Mouse (Mus musculus) embryonic facial prominence, embryonic 12.5 days (tissue): ENCODE data around the gene Igf2bp3. TPM values are rescaled to one million over a fixed set of nuclear protein-coding genes. Genes with fewer than 3 reads are reported as not detected.

Experiments
- ATAC-seq: fragments of 200-750 bp; cut with Nextera tagmentation; 2 replicates; pipeline ENCODE4 v1.8.0; 2017; ENCODE audit not compliant: insufficient number of reproducible peaks, insufficient read depth, low FRiP score, low TSS enrichment
- H3K27ac ChIP-seq: fragments of 300-500 bp; sonication (generic); 2 replicates; pipeline ENCODE4 v1.5.1; 2016; ENCODE audit warnings: mild to moderate bottlenecking
- H3K27me3 ChIP-seq: fragments of 300-500 bp; sonication (generic); 2 replicates; pipeline ENCODE4 v1.6.1; 2016; ENCODE audit warnings: mild to moderate bottlenecking, moderate library complexity
- H3K36me3 ChIP-seq: fragments of 300-500 bp; sonication (generic); 2 replicates; pipeline ENCODE4 v1.6.1; 2016; ENCODE audit warnings: mild to moderate bottlenecking
- H3K4me1 ChIP-seq: fragments of 300-500 bp; sonication (generic); 2 replicates; pipeline ENCODE4 v1.6.1; 2016
- H3K4me2 ChIP-seq: fragments of 300-500 bp; sonication (generic); replicated peaks from 2 replicates; pipeline ENCODE4 v1.6.1; 2016; ENCODE audit warnings: mild to moderate bottlenecking, moderate library complexity
- H3K4me3 ChIP-seq: fragments of 300-500 bp; sonication (generic); 2 replicates; pipeline ENCODE4 v1.5.1; 2016; ENCODE audit warnings: mild to moderate bottlenecking
- H3K9ac ChIP-seq: fragments of 300-500 bp; sonication (generic); 2 replicates; pipeline ENCODE4 v1.6.1; 2016; ENCODE audit warnings: mild to moderate bottlenecking, moderate library complexity
- H3K9me3 ChIP-seq: fragments of 300-500 bp; sonication (generic); 2 replicates; pipeline ENCODE4 v1.6.1; 2016; ENCODE audit warnings: mild to moderate bottlenecking, moderate library complexity
- WGBS: fragments of 180-500 bp; shearing (Covaris S2); methylation state at CpG from one replicate; pipeline ENCODE4 v1.1.7; 2016; 5-methylcytosine and 5-hydroxymethylcytosine counted together
- polyA plus RNA-seq: library from polyadenylated mRNA; unstranded; fragments of >200 nt; fragmentation: Nextera tagmentation; extraction: Ambion mirVana; gene quantifications from 2 replicates; pipeline ENCODE4 v1.2.1, GENCODE M21; 2016

The Igf2bp3 gene
- polyA plus RNA-seq, 1 experiment from 2014 or later: 109 TPM

DNA sequence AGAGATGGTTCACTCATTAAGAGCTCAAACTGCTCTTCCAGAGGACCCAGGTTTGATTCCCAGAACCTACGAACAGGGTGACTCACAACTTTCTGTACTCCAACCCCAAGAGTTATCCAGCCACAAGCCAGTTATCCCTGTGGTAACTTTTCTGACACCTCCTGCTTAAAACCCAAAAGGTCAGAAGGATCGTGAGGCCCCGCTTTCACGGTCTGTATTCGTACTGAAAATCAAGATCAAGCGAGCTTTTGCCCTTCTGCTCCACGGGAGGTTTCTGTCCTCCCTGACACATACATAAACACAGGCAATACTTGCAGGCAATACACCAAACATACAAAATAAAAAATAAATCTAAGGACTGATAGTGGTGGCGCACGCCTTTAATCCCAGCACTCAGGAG lies 21.6 kb upstream of the Igf2bp3 start:
- 61% methylated on average over 9 of the region's 9 CpGs for WGBS
- H3K4me3 ChIP-seq: no peak overlapping the region
- ATAC-seq: peak; percentile 99
- H3K27me3 ChIP-seq: no peaks in the 10 kb centered on the region
- H3K9ac ChIP-seq: no peak overlapping the region
- no peaks in the 10 kb centered on the region for H3K4me1 ChIP-seq
- H3K27ac ChIP-seq: no peak overlapping the region
- no peaks in the 10 kb centered on the region for H3K9me3 ChIP-seq
- H3K4me2 ChIP-seq: no peak overlapping the region
- H3K36me3 ChIP-seq: no peaks in the 10 kb centered on the region

DNA sequence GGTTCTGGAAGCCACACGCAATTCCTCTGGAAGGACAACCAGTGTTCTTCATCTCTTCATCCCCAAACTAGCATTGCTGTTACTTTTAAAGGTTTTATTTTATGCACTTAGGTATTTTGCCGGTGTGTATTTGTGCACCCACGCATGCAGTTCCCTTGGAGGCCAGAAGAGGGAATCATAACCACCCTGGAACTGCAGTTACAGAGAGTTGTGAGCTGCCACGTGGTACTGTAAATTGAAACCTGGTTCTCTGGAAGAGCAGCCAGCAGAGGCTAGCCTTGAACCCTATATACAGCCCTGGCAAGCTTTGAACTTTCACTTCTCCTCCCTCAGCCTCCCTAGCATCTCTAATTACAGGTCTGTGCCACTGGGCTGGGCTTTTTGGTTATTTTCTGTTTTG lies 18.6 kb upstream of the Igf2bp3 start:
- Histone ChIP-seq H3K36me3 (no peaks in the 10 kb centered on the region), H3K9ac (no peak overlapping the region), H3K27me3 (no peaks in the 10 kb centered on the region), H3K9me3 (no peaks in the 10 kb centered on the region), H3K4me3 (no peak overlapping the region), H3K4me2 (no peak overlapping the region), H3K4me1 (no peaks in the 10 kb centered on the region), H3K27ac (no peak overlapping the region)
- 59% methylated on average over 4 of the region's 4 CpGs for WGBS
- ATAC-seq: no peak

DNA sequence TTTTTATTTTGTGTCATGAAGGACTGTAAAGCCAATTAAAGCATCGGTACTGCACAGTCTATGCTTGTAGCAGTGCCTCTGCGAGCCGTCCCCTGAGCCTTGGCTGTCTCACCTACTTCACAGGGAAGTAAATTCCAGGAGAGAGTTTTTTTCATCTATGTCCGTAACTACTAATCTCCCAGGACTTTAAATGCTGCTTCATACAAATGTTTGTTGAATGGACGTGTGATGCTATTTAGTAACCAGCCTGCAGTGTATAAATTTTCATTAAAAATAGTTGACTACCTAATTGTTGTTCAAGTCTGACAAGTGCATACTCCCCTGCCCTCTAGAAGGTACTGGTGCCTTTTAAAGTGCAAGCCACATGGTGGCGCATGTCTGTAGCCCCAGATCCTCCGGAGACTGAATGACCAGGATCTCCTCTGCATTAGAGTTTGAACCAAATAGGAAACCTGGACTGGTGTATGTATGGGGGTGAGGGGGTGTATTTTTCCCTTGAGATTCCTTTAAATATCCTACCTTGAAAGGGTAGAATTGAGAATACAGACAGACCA lies 13.4 kb upstream of the Igf2bp3 start:
- H3K9me3 ChIP-seq: no peaks in the 10 kb centered on the region
- H3K4me2 ChIP-seq: no peak overlapping the region
- no peaks in the 10 kb centered on the region for H3K27me3 ChIP-seq
- no peak overlapping the region for H3K27ac ChIP-seq
- ATAC-seq: no peak
- no peak overlapping the region for H3K4me3 ChIP-seq
- H3K9ac ChIP-seq: no peak overlapping the region
- WGBS: 16% methylated on average over 7 of the region's 7 CpGs
- H3K36me3 ChIP-seq: no peaks in the 10 kb centered on the region
- no peaks in the 10 kb centered on the region for H3K4me1 ChIP-seq

DNA sequence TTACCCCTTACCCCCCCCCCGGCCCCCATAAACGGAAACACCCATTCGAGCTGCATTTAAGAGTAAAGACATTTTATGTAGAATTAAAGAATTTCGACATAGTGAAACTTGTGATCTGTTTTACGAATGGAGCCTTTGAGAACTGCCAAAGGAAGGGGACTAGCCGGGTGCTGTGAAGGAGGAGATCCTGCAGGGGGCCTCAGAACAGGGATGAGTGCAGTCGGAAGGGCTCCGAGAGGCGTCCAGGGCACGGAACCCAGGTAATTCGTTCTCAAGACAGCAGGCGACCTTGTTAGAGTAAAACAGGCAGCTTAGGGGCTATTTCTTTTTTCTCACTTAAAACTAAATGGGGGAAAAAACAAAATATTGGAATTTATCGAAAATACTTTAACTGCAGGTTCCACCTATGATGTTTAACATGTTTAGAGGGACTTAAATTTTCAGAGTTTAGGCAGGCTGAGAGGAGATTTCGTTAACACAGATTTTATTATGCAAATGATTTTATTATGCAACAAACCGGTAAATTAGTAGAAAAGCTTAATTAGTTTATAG lies 12.5 kb upstream of the Igf2bp3 start:
- WGBS: 7% methylated on average over 15 of the region's 15 CpGs
- no peak for ATAC-seq
- H3K9ac ChIP-seq: no peak overlapping the region
- no peaks in the 10 kb centered on the region for H3K36me3 ChIP-seq
- no peaks in the 10 kb centered on the region for H3K9me3 ChIP-seq
- no peaks in the 10 kb centered on the region for H3K4me1 ChIP-seq
- no peak overlapping the region for H3K27ac ChIP-seq
- H3K27me3 ChIP-seq: no peaks in the 10 kb centered on the region
- H3K4me2 ChIP-seq: peak overlapping the region; percentile 32
- H3K4me3 ChIP-seq: no peak overlapping the region

DNA sequence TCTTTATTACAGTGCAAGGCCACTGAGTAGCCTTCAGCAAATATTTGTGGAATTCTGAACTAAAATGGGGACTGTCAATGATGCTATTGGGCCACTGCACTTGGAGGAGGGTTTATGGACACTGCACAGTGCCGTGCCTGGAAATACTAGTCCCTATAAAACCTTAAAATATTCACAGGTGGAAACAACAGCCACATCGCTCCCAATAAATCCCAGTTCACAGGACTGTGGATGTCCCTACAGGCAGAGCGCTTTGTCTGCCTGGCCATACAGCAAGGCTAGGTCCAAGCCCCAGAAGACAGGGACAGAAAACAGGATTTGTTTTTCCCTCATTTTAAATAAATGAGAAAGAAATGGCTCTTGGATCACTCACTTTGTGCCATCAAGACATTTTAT lies 11.0 kb upstream of the Igf2bp3 start:
- Histone ChIP-seq H3K4me1 (peaks cover 3% of the 10 kb centered on the region; the same call in 1 of the 2 replicates), H3K27me3 (no peaks in the 10 kb centered on the region), H3K9ac (no peak overlapping the region), H3K4me2 (no peak overlapping the region), H3K36me3 (no peaks in the 10 kb centered on the region), H3K27ac (no peak overlapping the region), H3K9me3 (no peaks in the 10 kb centered on the region), H3K4me3 (no peak overlapping the region)
- ATAC-seq: no peak
- WGBS: 85% methylated on average over 3 of the region's 3 CpGs

DNA sequence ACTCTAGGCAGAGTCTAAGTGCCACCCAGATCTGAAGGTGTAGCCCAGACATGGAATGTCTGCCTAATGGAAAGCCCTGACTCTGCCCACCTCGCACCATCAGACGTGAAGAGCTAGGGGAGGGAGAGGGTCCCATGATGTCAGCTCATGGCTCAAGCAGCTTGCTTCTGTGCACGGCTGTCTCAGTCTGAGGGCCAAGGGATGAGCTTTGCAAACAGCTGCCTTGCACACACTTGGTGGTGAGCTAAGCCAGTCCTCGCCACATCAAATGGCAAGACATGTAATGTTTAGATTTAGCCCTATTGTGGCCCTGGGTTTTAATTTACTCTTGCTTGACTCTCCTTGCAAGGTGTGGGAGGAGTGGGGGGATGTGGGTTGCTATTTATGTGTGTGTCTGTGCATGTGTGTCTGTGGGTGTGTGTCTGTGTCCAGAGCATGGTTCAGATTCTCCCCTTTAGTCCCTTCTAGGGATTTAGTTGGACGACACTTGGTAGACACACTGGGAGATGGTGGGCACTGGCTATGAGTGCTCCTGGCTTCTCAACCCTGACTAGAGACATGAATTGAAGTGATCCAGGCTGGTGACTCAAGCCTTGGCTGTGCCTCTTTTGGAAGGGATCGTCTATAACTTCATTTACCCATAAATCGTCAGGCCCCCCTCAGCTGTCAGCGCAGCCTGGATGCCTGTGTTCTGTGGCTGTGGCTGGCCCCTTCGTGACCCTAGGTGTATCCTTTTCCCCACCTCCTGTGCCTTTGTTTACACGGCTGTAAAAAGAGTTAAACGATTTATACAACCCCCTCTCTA lies 10.4 kb upstream of the Igf2bp3 start:
- no peak overlapping the region for H3K27ac ChIP-seq
- H3K36me3 ChIP-seq: no peaks in the 10 kb centered on the region
- WGBS: 71% methylated on average over 11 of the region's 11 CpGs
- H3K27me3 ChIP-seq: no peaks in the 10 kb centered on the region
- ATAC-seq: no peak
- no peaks in the 10 kb centered on the region for H3K9me3 ChIP-seq
- no peak overlapping the region for H3K4me3 ChIP-seq
- no peak overlapping the region for H3K4me2 ChIP-seq
- H3K4me1 ChIP-seq: peaks cover 5% of the 10 kb centered on the region
- no peak overlapping the region for H3K9ac ChIP-seq

DNA sequence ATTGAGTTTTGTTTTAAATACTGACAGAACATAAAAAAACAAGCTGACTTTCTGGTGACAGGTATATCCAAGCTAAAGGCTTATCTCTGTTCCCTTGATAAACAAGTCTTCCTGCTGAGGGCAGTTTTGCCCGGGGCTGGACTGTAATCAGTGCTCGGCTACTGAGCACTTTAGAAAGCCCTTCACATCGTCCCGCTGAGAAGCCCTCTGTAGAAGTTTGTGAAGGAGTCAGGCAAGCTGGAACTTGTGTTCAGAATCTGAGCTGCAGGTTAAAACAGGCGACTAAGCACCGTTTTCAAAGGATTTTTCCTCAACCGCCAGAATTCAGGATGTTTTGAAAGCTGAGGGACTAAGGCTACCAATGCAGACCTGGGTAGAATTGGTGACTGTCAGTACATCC lies 7.1 kb upstream of the Igf2bp3 start:
- no peak overlapping the region for H3K9ac ChIP-seq
- H3K9me3 ChIP-seq: no peaks in the 10 kb centered on the region
- 2% methylated on average over 7 of the region's 7 CpGs for WGBS
- no peak overlapping the region for H3K4me3 ChIP-seq
- no peak overlapping the region for H3K4me2 ChIP-seq
- H3K27me3 ChIP-seq: no peaks in the 10 kb centered on the region
- H3K4me1 ChIP-seq: peaks cover 8% of the 10 kb centered on the region
- no peak overlapping the region for H3K27ac ChIP-seq
- no peak for ATAC-seq
- no peaks in the 10 kb centered on the region for H3K36me3 ChIP-seq

DNA sequence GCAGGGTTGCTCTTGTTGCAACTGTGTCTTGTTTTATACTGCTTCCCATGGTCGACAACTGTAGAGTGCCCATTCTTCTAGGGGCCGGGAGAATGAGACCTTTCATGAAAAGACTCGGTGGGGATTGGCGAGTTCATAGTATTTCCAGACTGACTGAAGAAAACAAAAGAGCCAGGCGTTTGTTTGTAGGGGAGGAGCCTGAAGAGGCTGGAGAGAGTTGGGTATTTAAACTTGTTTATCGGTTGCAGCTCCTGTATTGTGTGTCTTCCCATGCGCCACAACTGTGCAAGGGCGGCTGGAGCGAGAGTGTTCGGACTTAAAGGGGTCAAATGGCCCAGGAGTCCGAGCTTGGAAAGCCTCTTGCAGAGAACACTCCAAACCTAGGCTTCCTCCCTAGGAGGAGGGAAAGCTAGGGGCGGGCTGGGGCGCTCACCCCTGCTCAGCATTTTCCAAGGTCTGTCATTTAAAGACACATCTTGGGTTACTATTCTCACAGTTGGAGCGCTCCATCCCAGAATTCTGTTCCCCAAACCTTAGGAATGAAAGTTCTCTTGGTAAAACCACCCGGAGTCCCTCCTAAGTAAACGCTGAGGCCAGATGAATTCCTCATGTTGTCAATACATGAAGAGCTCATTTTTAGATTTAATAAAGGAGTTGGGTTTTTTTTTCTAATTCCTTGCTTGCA lies 5.3 kb upstream of the Igf2bp3 start:
- H3K9ac ChIP-seq: peak overlapping the region; percentile 45; the same call in 1 of the 2 replicates
- H3K36me3 ChIP-seq: no peaks in the 10 kb centered on the region
- peak overlapping the region; percentile 50 for H3K4me2 ChIP-seq
- H3K9me3 ChIP-seq: no peaks in the 10 kb centered on the region
- H3K4me1 ChIP-seq: peaks cover 8% of the 10 kb centered on the region
- H3K27ac ChIP-seq: peak overlapping the region; percentile 63; the same call in 1 of the 2 replicates
- H3K4me3 ChIP-seq: peak overlapping the region; percentile 20
- 1% methylated on average over 16 of the region's 16 CpGs for WGBS
- no peaks in the 10 kb centered on the region for H3K27me3 ChIP-seq
- ATAC-seq: no peak

DNA sequence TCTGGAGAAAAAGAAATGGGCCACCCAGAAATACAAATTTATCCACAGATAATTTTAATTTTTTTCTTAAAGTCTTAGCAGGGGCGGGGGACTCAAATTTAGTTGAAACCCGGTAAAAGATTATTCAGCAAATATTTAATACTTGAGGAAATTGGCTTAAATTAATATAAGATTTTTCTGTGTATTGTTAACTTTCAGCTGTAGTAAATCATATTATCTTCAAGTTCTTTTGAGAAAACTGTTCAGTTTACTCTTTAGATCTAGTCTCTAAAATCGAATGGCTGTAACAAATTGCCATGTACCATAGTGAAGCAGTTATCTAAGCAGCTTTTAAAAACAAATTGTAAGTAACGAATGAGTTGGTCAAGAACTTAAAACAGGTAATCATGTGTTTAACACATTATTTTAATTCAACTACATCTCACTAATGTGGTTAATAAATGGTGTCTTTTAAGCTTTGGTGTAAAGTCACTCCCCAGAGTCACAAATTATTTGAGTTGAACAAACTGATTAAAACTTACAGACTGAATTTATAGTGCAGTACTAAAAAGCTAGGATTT lies 4.3 kb upstream of the Igf2bp3 start:
- H3K9me3 ChIP-seq: no peaks in the 10 kb centered on the region
- H3K36me3 ChIP-seq: no peaks in the 10 kb centered on the region
- H3K4me3 ChIP-seq: no peak overlapping the region
- WGBS: 8% methylated on average over 4 of the region's 4 CpGs
- H3K27me3 ChIP-seq: no peaks in the 10 kb centered on the region
- peaks cover 8% of the 10 kb centered on the region for H3K4me1 ChIP-seq
- H3K9ac ChIP-seq: no peak overlapping the region
- no peak for ATAC-seq
- H3K27ac ChIP-seq: no peak overlapping the region
- H3K4me2 ChIP-seq: no peak overlapping the region

DNA sequence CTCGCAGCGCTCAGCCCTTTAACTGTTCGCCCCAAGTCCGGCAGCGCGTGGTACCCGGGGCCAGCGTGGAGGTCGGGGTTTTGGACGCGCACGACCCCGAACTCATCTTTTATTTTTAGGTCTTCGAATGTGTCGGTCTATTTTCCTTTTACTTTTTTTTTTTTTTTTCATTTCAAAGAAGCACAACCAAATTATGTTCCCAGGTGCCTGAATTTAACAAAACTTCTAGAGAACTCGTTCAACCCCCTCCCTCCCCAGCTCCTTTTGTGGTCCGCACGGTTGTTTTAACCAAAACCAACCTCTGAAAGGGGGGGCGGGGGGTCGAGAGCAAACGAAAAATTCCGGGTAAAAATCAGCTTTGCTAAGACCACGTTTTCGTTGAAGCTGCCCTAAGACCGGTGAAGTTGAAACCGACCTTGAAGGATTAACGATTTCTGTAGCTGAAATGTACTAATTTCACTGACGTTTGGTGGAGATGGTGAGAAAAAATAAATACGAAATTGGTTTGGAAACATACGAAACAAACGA lies 3.6 kb upstream of the Igf2bp3 start:
- under 1% methylated on average over 31 of the region's 31 CpGs for WGBS
- H3K27me3 ChIP-seq: no peaks in the 10 kb centered on the region

DNA sequence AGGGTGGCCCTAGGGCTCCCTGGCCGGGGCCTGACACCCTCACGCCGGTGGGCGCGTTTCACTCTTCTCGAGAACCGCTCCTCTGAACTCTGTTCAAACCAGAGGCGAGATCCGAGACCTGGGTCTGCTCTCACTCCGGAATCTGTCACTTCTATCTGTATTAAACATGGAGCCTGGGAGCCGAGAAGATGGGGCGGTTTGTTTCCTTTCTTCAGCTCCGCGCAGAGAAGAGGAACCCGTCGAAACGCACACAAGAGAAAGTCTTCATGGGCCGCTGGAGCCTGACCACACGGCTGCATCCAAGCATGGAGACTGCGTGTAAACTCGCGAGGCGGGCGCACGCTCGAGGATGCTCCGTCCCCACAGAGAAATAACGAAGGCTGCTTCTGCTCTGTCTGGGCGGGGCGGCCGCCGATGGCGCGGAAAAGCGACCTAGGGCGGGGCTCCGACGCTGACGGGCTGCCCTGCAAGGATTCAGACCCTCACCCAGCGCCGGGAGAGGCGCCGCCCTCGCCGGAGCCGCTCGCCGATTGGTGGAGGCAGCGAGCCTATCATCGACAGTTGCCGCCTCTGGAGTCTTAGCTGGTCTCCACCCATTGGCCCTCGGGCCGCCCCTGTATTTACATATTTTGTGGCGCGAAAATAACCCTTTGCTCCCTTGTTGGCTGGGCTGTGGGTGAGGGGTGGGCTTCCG lies 3.0 kb upstream of the Igf2bp3 start:
- Histone ChIP-seq H3K4me2 (peak overlapping the region; percentile 68), H3K27me3 (no peaks in the 10 kb centered on the region), H3K9me3 (no peaks in the 10 kb centered on the region), H3K36me3 (no peaks in the 10 kb centered on the region), H3K4me1 (peaks cover 12% of the 10 kb centered on the region), H3K4me3 (peak overlapping the region; percentile 56), H3K9ac (peak overlapping the region; percentile 67), H3K27ac (peak overlapping the region; percentile 96)
- under 1% methylated on average over 56 of the region's 56 CpGs for WGBS
- peak; percentile 91 for ATAC-seq

More for the DNA sequence above, 3.6 kb upstream of the Igf2bp3 start:
- Histone ChIP-seq H3K27ac (peak overlapping the region; percentile 41; the same call in 1 of the 2 replicates), H3K4me3 (peak overlapping the region; percentile 56), H3K36me3 (no peaks in the 10 kb centered on the region), H3K4me1 (peaks cover 8% of the 10 kb centered on the region), H3K9ac (peak overlapping the region; percentile 36; the same call in 1 of the 2 replicates), H3K9me3 (no peaks in the 10 kb centered on the region), H3K4me2 (peak overlapping the region; percentile 68)
- ATAC-seq: no peak
